Mouse (Mus musculus) thymus, postnatal 25 days (tissue): ENCODE measurements around the gene Tmem184b.

Experiments used
- DNase-seq: peaks from one replicate; pipeline ENCODE4 v3.0.0; 2022

Gene Tmem184b

GRCm38 (mm10) chr15:79360371-79360770 is 43.0 kb downstream of the Tmem184b start:
- no peak for DNase-seq

GRCm38 (mm10) chr15:79359954-79360353 is 43.4 kb downstream of the Tmem184b start:
- DNase-seq: no peak

- no peak for DNase-seq
Measured at GRCm38 (mm10) chr15:79357974-79358690, 45.2 kb downstream of the Tmem184b start.

- peak; percentile 79 for DNase-seq
Measured at GRCm38 (mm10) chr15:79357036-79357911, 46.1 kb downstream of the Tmem184b start.

GRCm38 (mm10) chr15:79356481-79356880 is 46.9 kb downstream of the Tmem184b start:
- no peak for DNase-seq

- no peak for DNase-seq
Measured at GRCm38 (mm10) chr15:79354619-79355018, 48.8 kb downstream of the Tmem184b start.

GRCm38 (mm10) chr15:79353690-79354305 is 49.6 kb downstream of the Tmem184b start:
- no peak for DNase-seq

- no peak for DNase-seq
Measured at GRCm38 (mm10) chr15:79352479-79352878, 50.9 kb downstream of the Tmem184b start.

GRCm38 (mm10) chr15:79351331-79351767 is 52.0 kb downstream of the Tmem184b start:
- no peak for DNase-seq

- no peak for DNase-seq
Measured at GRCm38 (mm10) chr15:79350866-79351265, 52.5 kb downstream of the Tmem184b start.

- no peak for DNase-seq
Measured at GRCm38 (mm10) chr15:79348651-79349050, 54.7 kb downstream of the Tmem184b start.

GRCm38 (mm10) chr15:79347845-79348506 is 55.4 kb downstream of the Tmem184b start:
- DNase-seq: peak; percentile 75

- peak; percentile 95 for DNase-seq
Measured at GRCm38 (mm10) chr15:79347165-79347844, 56.1 kb downstream of the Tmem184b start.

- no peak for DNase-seq
Measured at GRCm38 (mm10) chr15:79346051-79346793, 57.1 kb downstream of the Tmem184b start, which contains the start of gene Maff. Maff (plus strand) TSS chr15:79346621.

- no peak for DNase-seq
Measured at GRCm38 (mm10) chr15:79344627-79345026, 58.7 kb downstream of the Tmem184b start.

- DNase-seq: no peak
Measured at GRCm38 (mm10) chr15:79342641-79343337, 60.6 kb downstream of the Tmem184b start.

- DNase-seq: no peak
Measured at GRCm38 (mm10) chr15:79338978-79339377, 64.4 kb downstream of the Tmem184b start.

- no peak for DNase-seq
Measured at GRCm38 (mm10) chr15:79335061-79335655, 68.2 kb downstream of the Tmem184b start.

GRCm38 (mm10) chr15:79333409-79333808 is 70.0 kb downstream of the Tmem184b start:
- no peak for DNase-seq

GRCm38 (mm10) chr15:79330521-79330920 is 72.8 kb downstream of the Tmem184b start:
- no peak for DNase-seq
